Mouse (Mus musculus): ENCODE measurements at regions not wholly inside any gene's neighbourhood (a gene's known extent, or its start where the extent isn't known, plus 50 kb on each side); places are given as distances from the start of the nearest gene placed in this dataset.
"Not testable (repeated sequence)": the region's sequence is repeated elsewhere in the genome, so short reads cannot be mapped to it uniquely, and the experiment has no call there.

GRCm38 (mm10) chr9:43524947-43525565 lies 214.4 kb downstream of the Trim29 start:
- DNase-seq: no peak

- DNase-seq: no peak
Observed at GRCm38 (mm10) chr9:43532187-43532586, 211.6 kb upstream of the Nectin1 start.

- DNase-seq: no peak
Observed at GRCm38 (mm10) chr9:43535967-43536366, 207.8 kb upstream of the Nectin1 start.

GRCm38 (mm10) chr9:43537121-43537520 lies 206.7 kb upstream of the Nectin1 start:
- DNase-seq: no peak

- no peak for DNase-seq
Observed at GRCm38 (mm10) chr9:43540131-43540530, 203.7 kb upstream of the Nectin1 start.

- no peak for DNase-seq
Observed at GRCm38 (mm10) chr9:43541234-43541633, 202.6 kb upstream of the Nectin1 start.

GRCm38 (mm10) chr9:43542077-43542654 lies 201.6 kb upstream of the Nectin1 start:
- DNase-seq: no peak

- peak; percentile 52 for DNase-seq
Observed at GRCm38 (mm10) chr9:43545081-43545565, 198.7 kb upstream of the Nectin1 start.

- no peak for DNase-seq
Observed at GRCm38 (mm10) chr9:43548883-43549282, 194.9 kb upstream of the Nectin1 start.

- DNase-seq: no peak
Observed at GRCm38 (mm10) chr9:43549293-43549692, 194.5 kb upstream of the Nectin1 start.

- DNase-seq: not testable (repeated sequence)
Observed at GRCm38 (mm10) chr9:43552758-43553157, 191.0 kb upstream of the Nectin1 start.

GRCm38 (mm10) chr9:43562016-43562415 lies 181.8 kb upstream of the Nectin1 start:
- no peak for DNase-seq

- DNase-seq: no peak
Observed at GRCm38 (mm10) chr9:43564239-43564906, 179.4 kb upstream of the Nectin1 start.

- DNase-seq: no peak
Observed at GRCm38 (mm10) chr9:43568851-43569250, 174.9 kb upstream of the Nectin1 start.

- peak; percentile 36 for DNase-seq
Observed at GRCm38 (mm10) chr9:43571086-43571485, 172.7 kb upstream of the Nectin1 start.

GRCm38 (mm10) chr9:43575659-43576058 lies 168.1 kb upstream of the Nectin1 start:
- DNase-seq: no peak

- DNase-seq: no peak
Observed at GRCm38 (mm10) chr9:43580653-43581052, 163.1 kb upstream of the Nectin1 start.

- DNase-seq: no peak
Observed at GRCm38 (mm10) chr9:43585616-43586015, 158.2 kb upstream of the Nectin1 start.

GRCm38 (mm10) chr9:43593236-43593635 lies 150.5 kb upstream of the Nectin1 start:
- DNase-seq: no peak

- no peak for DNase-seq
Observed at GRCm38 (mm10) chr9:43594814-43595213, 149.0 kb upstream of the Nectin1 start.

- no peak for DNase-seq
Observed at GRCm38 (mm10) chr9:43595461-43595860, 148.3 kb upstream of the Nectin1 start.

- no peak for DNase-seq
Observed at GRCm38 (mm10) chr9:43600396-43600795, 143.4 kb upstream of the Nectin1 start.

- no peak for DNase-seq
Observed at GRCm38 (mm10) chr9:43617632-43618031, 126.2 kb upstream of the Nectin1 start.

GRCm38 (mm10) chr9:43627558-43627957 lies 116.2 kb upstream of the Nectin1 start:
- DNase-seq: no peak

Data from cerebellum, adult 9-10 months (tissue).